Mouse (Mus musculus) heart, adult 18-20 months (tissue): ENCODE data around the gene Bgn. TPM values are rescaled to one million over a fixed set of nuclear protein-coding genes. Genes with fewer than 3 reads are reported as not detected.
A peak's percentile ranks its signal among the peaks of the same experiment; 100 is the strongest.

ENCODE experiments used
- DNase-seq, 2 experiments: peaks; one replicate each; pipeline ENCODE4 v3.0.0; 2021 to 2022; ENCODE audit warnings: mixed read lengths in 1 of 2
- total RNA-seq, 2 experiments: library from RNA; stranded (reverse); gene quantifications; 2 replicates each; pipeline ENCODE4 v1.2.3; 2021

Bgn gene
- total RNA-seq, 2 experiments from 2014 or later = 174 to 186 TPM

DNA sequence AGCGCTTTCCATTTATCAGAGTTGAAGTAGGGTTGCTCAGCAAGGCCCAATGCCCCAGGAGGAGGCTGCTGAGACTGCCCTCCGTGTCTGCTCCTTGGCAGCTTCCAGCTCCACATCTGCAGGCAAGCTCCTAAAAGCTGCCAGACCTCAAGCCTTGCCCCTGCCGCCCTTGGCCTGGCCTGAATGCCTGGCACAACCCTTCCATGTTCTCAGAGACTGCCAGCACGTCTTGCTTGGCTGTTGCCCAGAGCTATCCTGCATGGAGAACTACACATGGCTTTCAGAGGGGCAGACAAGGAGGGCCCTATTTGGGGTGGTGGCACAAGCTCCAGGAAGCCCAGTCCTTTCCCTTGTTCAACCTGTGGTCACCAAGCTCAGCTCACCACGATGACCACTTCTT is 3.5 kb downstream of the Bgn start:
- peak; percentile 39 to 46 for DNase-seq

GRCm38 (mm10) chrX:73490186-73490585 is 6.8 kb downstream of the Bgn start:
- no peak for DNase-seq

DNA sequence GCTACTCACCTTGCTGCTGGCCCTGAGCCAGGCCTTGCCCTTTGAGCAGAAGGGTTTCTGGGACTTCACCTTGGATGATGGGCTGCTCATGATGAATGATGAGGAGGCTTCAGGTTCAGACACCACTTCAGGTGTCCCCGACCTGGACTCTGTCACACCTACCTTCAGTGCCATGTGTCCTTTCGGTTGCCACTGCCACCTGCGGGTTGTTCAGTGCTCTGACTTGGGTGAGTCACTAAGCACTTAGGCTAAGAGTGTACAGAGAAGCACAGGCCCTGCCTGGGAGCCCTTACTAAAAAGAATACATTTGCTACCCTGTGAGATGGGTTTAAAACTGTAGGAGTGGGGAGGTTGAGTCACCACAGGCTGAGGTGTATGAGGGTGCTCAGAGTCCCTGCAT is 7.4 kb downstream of the Bgn start:
- no peak for DNase-seq

DNA sequence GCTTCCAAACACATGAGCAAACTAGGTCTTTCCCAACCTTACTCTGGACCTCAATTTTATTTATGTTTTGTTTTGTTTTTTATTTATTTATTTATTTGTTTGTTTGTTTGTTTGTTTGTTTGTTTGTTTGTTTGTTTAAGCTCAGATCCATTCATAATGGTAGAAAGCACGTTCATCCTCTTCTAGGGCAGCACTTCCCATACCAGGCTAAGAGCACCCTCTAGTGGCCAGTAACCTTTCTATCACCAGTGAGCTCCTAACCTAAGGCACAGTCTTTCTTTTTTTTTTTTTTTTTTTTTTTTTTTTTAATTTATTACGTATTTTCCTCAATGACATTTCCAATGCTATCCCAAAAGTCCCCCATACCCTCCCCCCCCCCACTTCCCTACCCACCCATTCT is 10.2 kb downstream of the Bgn start:
- DNase-seq = peak; percentile 66 to 69

DNA sequence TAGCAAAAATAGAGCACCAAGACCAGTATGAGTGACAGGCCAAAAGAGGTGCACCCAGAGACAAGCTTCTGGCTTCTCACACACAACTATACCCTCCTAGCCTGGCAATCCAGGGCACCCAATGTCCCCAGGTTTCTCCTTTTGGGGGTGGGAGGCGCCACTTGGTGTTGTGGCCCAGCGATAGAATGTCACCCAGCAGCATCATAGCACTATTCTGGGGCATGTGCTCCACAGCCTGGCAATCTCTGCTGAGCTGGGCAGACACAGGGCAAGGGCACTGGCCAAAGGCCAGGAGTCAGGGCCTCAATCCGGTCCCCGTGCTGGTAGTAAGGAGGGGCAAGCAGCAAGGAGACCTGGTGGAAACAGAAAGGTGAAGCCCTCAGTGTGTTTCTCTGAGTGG is 13.3 kb downstream of the Bgn start:
- peak; percentile 30 to 40 for DNase-seq

- DNase-seq = no peak
Observed at GRCm38 (mm10) chrX:73505130-73505735, 21.8 kb downstream of the Bgn start.

DNA sequence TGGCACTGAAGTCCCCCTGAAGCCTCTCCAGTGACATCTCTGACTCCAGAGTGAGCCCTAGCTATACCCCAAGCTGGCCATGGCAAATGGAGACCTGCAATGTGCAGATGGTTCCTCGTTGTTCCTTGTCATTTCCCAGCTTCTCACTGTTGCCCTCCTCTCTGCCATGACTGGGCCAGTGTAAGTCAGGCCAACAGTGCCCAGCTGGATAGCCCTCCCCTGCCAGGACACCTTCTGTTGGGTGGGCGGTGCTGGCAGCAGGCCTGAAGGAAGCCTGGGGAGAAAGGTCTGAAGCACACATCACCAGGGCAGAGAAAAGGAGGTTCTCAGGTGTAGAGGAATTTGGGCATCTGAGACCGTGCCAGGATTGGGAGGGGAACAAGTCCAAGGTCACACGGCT is 23.2 kb downstream of the Bgn start:
- no peak for DNase-seq

- DNase-seq = no peak
Observed at GRCm38 (mm10) chrX:73509209-73509608, 25.8 kb downstream of the Bgn start.

GRCm38 (mm10) chrX:73512904-73513303 is 29.5 kb downstream of the Bgn start:
- DNase-seq = no peak

DNA sequence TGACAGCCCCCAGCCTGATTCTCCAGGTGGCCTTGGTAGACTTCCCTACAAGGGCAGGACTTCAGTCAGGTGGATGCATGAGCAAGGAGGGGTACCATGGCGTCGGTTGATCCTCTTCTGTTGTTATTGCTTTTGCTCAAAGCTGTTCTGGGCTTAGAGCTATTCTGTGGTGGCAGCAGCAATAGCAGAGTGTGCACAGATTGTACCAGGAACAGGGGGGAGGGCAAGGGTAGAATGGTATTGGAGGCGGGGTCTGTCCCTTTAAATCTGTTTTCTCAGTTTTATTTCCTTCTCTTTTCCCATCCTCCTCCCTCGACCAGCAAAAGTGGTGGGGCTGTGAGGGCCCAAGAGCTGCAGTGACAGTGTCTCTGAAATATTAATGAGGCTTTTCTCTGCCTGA is 33.2 kb downstream of the Bgn start:
- DNase-seq = no peak

- no peak for DNase-seq
Observed at GRCm38 (mm10) chrX:73517060-73517600, 33.7 kb downstream of the Bgn start.

GRCm38 (mm10) chrX:73520692-73521091 is 37.3 kb downstream of the Bgn start:
- no peak for DNase-seq

- no peak for DNase-seq
Observed at GRCm38 (mm10) chrX:73524318-73525222, 41.2 kb downstream of the Bgn start.

DNA sequence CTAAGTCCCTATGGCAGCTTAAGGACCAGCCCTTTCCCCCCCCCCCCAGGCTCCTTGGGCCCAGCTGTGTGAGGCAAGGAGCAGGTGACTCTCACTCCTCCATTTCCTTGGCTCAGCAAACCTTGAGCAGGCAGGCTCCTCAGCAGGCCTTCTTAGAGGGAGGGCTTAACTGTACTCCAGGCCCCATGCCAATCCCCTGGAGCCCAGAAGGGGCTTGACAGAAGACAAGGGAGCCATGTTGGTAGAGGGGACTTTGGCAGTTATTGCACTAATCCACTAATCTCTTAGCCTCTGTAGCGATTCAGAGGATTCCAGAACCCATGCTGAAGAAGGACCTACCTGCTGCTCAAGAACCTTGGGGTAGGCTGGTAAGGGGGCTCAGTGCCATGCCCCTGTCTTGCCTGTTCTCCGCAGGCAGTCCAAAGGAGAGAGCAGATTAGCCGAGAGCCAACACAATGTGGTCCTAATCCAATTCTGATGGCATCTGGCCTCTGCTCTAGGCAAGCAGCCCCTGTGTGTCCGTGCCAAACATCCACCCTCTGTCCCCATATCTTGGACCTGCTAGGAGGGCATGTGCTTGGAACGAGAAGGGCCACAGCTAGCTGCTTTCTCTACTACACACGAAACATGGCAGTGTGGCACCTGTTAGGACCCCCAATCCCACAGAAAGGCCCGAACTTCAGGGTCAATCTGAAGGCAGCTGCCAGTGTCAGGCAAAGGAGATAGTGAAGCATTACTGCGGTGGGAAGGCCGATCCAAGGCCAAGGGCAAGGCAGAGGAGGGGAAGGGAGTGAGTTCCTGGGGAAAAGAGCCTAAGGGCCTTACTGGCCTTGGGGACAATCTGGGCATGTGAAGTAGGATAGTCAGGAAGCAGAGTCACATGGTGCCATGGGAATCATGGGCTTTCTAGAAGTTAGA is 42.1 kb downstream of the Bgn start:
- DNase-seq = peak in 1 of 2 experiments; percentile 3

DNA sequence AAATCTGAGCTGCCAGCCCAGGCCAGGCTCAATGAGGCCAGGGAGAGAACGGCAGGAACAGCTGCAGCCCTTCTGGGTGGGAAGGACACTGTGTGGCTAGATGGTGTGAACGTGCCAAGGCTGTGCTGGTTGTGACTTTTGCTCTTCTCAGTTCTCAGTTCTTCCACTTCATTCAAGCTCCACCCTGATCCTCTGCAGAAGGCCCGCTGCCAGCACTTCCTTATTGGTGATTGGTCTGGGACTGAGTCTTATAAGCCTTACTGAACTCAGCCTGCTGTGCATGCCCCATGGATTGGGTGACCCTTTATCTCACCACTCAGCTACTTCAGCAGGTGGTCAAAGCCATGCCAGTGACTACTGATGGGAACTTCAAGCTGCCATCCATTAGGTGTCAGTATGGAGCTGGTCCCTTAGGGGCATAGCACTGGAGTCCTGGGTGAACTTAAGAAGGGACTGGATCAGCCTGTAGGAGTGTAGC is 43.0 kb downstream of the Bgn start:
- peak; percentile 6 to 8 for DNase-seq

GRCm38 (mm10) chrX:73537875-73538274 is 54.5 kb downstream of the Bgn start:
- no peak for DNase-seq

DNA sequence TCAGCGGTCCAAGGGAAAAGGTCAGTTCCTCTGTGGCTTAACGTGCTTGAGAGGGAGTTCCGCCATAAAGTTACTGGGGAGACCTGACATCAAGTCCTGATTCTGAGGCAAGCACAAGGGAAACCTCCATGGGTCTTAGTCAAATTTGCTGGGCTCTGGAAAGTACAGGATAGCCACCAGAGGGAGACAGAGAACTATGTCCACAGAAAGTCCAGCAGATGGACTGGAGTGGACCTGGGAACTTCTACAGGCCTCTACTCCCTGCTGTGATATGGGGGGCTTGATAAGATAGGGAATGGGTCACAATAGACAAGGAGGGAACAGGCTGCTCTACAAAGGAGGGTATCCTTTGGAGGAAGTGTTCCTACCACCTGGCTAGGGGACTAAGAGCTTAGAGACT is 59.9 kb downstream of the Bgn start:
- DNase-seq = peak in 1 of 2 experiments; percentile 40

Other genes with a start within 250 kb of the Bgn start
- not detected for gene Xlr4c, start 240.5 kb upstream of the Bgn start, total RNA-seq
- not detected for gene Xlr3c, start 218.2 kb upstream of the Bgn start, total RNA-seq
- not detected for gene Xlr5a, start 190.6 kb upstream of the Bgn start, total RNA-seq
- gene Xlr5c, start 190.6 kb upstream of the Bgn start, total RNA-seq = not detected
- gene Gm45015, start 146.8 kb upstream of the Bgn start, total RNA-seq = not detected
- gene Zfp275, start 141.0 kb upstream of the Bgn start, total RNA-seq = 1 to 10 TPM; 5.6 to 6.6 TPM
- gene Gm18336, start 84.9 kb upstream of the Bgn start, total RNA-seq = not detected
- not detected for gene Zfp92, start 72.5 kb upstream of the Bgn start, total RNA-seq
- not detected for gene Trex2, start 48.3 kb upstream of the Bgn start, total RNA-seq
- 1 to 10 TPM; 6.2 to 9.1 TPM for gene Haus7, start 24.6 kb upstream of the Bgn start, total RNA-seq
- under 1 TPM; 0.17 to 0.28 TPM for gene Atp2b3, start 19.5 kb downstream of the Bgn start, total RNA-seq
- gene Dusp9, start 155.8 kb downstream of the Bgn start, total RNA-seq = not detected
- 10 to 100 TPM in 1 of 2 experiments, 1 to 10 TPM in 1; 6.1 to 10.6 TPM for gene Pnck, start 176.5 kb downstream of the Bgn start, total RNA-seq
- gene Slc6a8, start 189.5 kb downstream of the Bgn start, total RNA-seq = 100 to 1,000 TPM; 156 to 169 TPM
- gene Bcap31, start 232.6 kb downstream of the Bgn start, total RNA-seq = 10 to 100 TPM; 90.2 to 93.3 TPM
- gene Abcd1, start 233.0 kb downstream of the Bgn start, total RNA-seq = 10 to 100 TPM; 29.2 to 29.6 TPM